ENCODE assay signal across 7 mouse cellular contexts in the genomic region with DNA sequence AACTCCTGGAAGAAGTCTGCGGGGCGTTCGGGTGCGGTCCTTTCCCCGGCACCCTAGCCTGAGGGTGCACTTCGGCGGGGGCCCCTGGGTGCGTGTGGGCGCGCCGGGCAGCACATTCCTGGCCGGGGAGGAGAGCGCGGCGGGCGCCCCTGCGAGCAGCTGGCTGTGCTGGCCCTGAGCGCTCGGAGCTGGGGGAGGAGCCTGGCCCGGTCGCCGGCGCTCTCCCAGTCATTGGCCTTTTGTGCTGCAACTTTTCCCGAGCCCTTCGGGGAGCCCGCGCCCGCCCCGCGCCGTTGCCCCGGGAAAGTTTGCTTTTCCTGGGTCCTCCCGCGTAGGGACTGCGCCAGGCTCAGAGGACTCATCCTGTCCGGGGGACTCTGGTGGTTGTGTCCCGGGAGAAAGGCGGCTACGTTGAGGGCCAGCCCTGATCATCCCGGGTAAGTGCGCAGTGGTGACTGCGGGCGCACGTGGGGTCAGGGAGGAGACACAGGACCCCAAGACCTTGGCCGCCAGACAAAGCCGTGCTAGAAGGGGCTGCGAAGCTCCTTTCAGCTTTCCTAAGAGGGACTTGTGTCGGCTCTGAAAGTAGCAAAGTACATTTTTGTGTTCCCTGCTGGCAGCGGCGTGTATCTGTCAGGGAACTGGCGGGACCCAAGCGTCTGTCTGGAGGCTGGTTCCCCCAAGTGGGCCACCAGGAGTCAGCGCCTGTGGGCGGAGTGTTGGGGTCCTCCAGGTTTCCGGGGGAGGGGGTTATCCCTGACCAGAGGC.
DNase-seq lines count a peak whose midpoint lies in the region; ATAC-seq and TF ChIP-seq lines count a peak whose summit lies in the region.

No protein-coding gene starts in this region.

- H3K4me3 ChIP-seq in hindbrain, embryonic 14.5 days (replicated peaks; ENCODE audit: low read length), result peak overlapping the region; percentile 45
- peak overlapping the region; percentile 66 for H3K4me3 ChIP-seq in liver, embryonic 11.5 days (ENCODE audit: low read depth, low read length)
- H3K4me3 ChIP-seq in myocyte, result peak overlapping the region; percentile 88

- peak; percentile 74; the same call in 1 of the 2 replicates for ATAC-seq in hindbrain, embryonic 14.5 days (ENCODE audit: low FRiP score)
- ATAC-seq in liver, embryonic 11.5 days (replicated peaks; ENCODE audit: low FRiP score), result peak; percentile 87

- under 1% methylated on average over 55 of the region's 55 CpGs for WGBS in hindbrain, embryonic 14.5 days
- under 1% methylated on average over 49 of the region's 55 CpGs for WGBS in liver, embryonic 11.5 days

- H3ac ChIP-seq in myocyte (ENCODE audit: control insufficient read depth, insufficient read length), result peak overlapping the region; percentile 56

- H3K36me3 ChIP-seq in hindbrain, embryonic 14.5 days (replicated peaks; ENCODE audit: control insufficient read depth, insufficient read depth), result no peaks in the 10 kb centered on the region
- H3K36me3 ChIP-seq in liver, embryonic 11.5 days (ENCODE audit: control insufficient read depth, insufficient read depth, low read length), result no peaks in the 10 kb centered on the region
- no peaks in the 10 kb centered on the region for H3K36me3 ChIP-seq in myocyte (ENCODE audit: control insufficient read depth, insufficient read depth)

- H3K27me3 ChIP-seq in hindbrain, embryonic 14.5 days (ENCODE audit: control insufficient read depth, insufficient read depth, low read length), result no peaks in the 10 kb centered on the region; the same call in 1 of the 2 replicates
- H3K27me3 ChIP-seq in liver, embryonic 11.5 days (replicated peaks; ENCODE audit: control insufficient read depth, insufficient read depth, low read length), result no peaks in the 10 kb centered on the region
- H3K27me3 ChIP-seq in myocyte (ENCODE audit: control insufficient read depth, insufficient read depth, insufficient read length), result no peaks in the 10 kb centered on the region

- H3K4me1 ChIP-seq in hindbrain, embryonic 14.5 days (replicated peaks; ENCODE audit: control insufficient read depth, insufficient read depth, low read length), result peaks cover 11% of the 10 kb centered on the region
- peaks cover 2% of the 10 kb centered on the region; the same call in 1 of the 2 replicates for H3K4me1 ChIP-seq in liver, embryonic 11.5 days (replicated peaks; ENCODE audit: control insufficient read depth, insufficient read depth, low read length)

- peak overlapping the region; percentile 62 for H3K9ac ChIP-seq in hindbrain, embryonic 14.5 days
- peak overlapping the region; percentile 76 for H3K9ac ChIP-seq in liver, embryonic 11.5 days (ENCODE audit: low read depth, low read length)

- no peaks in the 10 kb centered on the region for H3K9me3 ChIP-seq in hindbrain, embryonic 14.5 days (ENCODE audit: control insufficient read depth, low read length)
- no peaks in the 10 kb centered on the region for H3K9me3 ChIP-seq in liver, embryonic 11.5 days (ENCODE audit: control insufficient read depth, low read length)

- DNase-seq in MN1 (ENCODE audit: low spot score), result peak; percentile 67
- peak; percentile 90 to 92 for DNase-seq in adrenal gland, postnatal 36 days
- DNase-seq in gastrocnemius, adult 18-20 months (ENCODE audit: low spot score), result peak; percentile 82
- peak; percentile 32 for DNase-seq in hindbrain, embryonic 14.5 days (ENCODE audit: low spot score)
- peak; percentile 87 for DNase-seq in liver, embryonic 11.5 days (ENCODE audit: low spot score)
- DNase-seq in testis, postnatal 10 days (ENCODE audit: low spot score), result peak; percentile 88

- peak overlapping the region; percentile 16; the same call in 1 of the 2 replicates for H3K27ac ChIP-seq in hindbrain, embryonic 14.5 days
- H3K27ac ChIP-seq in liver, embryonic 11.5 days (ENCODE audit: low read depth, low read length), result peak overlapping the region; percentile 83

- H3K4me2 ChIP-seq in hindbrain, embryonic 14.5 days (replicated peaks), result peak overlapping the region; percentile 99
- peak overlapping the region; percentile 96 for H3K4me2 ChIP-seq in liver, embryonic 11.5 days
- peak overlapping the region; percentile 86 for H3K4me2 ChIP-seq in myocyte (ENCODE audit: low read depth)

- peaks cover 45% of the 10 kb centered on the region for H3K79me2 ChIP-seq in myocyte (ENCODE audit: control insufficient read depth, insufficient read depth)

- TF ChIP-seq POLR2A in myocyte (IDR thresholded peaks at IDR 0.05; ENCODE audit: insufficient read length, low read depth), result peak; percentile 61

TF ChIP-seq in myocyte, 11 proteins besides CTCF, POLR2A, EP300 and RAD21:
- peak; percentile 66 for TF ChIP-seq TCF3 (IDR thresholded peaks at IDR 0.05; ENCODE audit: insufficient read length, low read depth)
- no peak for TF ChIP-seq CEBPB (IDR thresholded peaks at IDR 0.05; ENCODE audit: insufficient read depth, poor library complexity, severe bottlenecking)
- peak in 2 of 3 experiments; percentile 75 to 91 for TF ChIP-seq MYOD1 (IDR thresholded peaks at IDR 0.05; ENCODE audit: control insufficient read depth in 1 of 3, insufficient read length in 2 of 3, low read depth in 2 of 3)
- peak in 2 of 3 experiments; percentile 91 to 97 for TF ChIP-seq MYOG (IDR thresholded peaks at IDR 0.05; ENCODE audit: control insufficient read depth in 1 of 3, insufficient read depth in 1 of 3, insufficient read length in 2 of 3, low read depth in 2 of 3)
- TF ChIP-seq SRF (IDR thresholded peaks at IDR 0.05; ENCODE audit: control insufficient read depth, insufficient read length, low read depth), result no peak
- TF ChIP-seq POLR2AphosphoS2 (IDR thresholded peaks at IDR 0.05; ENCODE audit: insufficient read length, low read depth), result peak; percentile 55

Comparison
In these comparisons a context has a peak if more than half of its experiments do, and no peak if none do; other contexts are left out.
1. Peak in every context shown above with its lines: DNase-seq, ATAC-seq, H3K4me3 ChIP-seq and H3K27ac ChIP-seq.
2. DNase-seq: peak in every context shown above with its lines; median percentile 91 in adrenal gland, postnatal 36 days; 88 in testis, postnatal 10 days; 87 in liver, embryonic 11.5 days; 82 in gastrocnemius, adult 18-20 months; 67 in MN1; 32 in hindbrain, embryonic 14.5 days.